Mouse (Mus musculus): ENCODE measurements at regions not wholly inside any gene's neighbourhood (a gene's known extent, or its start where the extent isn't known, plus 50 kb on each side); places are given as distances from the start of the nearest gene placed in this dataset.
A peak's percentile ranks its signal among the peaks of the same experiment; 100 is the strongest.

GRCm38 (mm10) chr15:59954345-59954744, 62.1 kb downstream of the 4933412E24Rik start:
- peak; percentile 13 for DNase-seq (ENCODE audit: low spot score)
- intact Hi-C loops (cut with DNase I): no loop called here

GRCm38 (mm10) chr15:59953857-59954256, 62.6 kb downstream of the 4933412E24Rik start:
- DNase-seq (ENCODE audit: low spot score): no peak
- intact Hi-C loops (cut with DNase I): no loop called here

DNA sequence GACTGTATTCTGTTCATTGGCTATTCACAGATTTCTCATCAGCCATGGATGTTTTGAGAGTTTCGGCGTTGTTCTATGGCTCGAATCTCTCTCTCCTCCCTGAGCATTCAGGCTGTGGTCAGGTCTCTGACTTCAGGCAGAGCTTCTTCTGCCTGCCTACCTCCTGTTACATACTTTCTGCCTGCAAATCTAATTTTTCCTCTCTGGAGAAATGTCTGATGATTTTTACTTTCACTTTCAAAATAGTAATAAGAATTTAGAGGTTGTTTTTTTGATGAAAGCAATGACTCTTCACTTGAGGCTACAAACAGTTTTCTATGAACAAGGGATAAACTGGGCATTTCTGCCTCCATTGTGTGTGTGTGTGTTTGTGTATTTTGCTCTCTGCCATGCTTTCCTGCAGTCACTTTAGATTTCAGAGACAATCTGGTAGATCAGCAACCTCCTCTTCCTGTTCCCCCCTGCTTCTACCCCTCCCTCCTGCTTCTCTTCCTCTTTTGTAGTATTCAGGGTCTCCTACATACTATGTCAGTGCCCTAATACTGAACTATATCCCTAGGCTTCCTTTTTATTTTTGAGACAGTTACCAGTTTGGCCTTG, 65.7 kb downstream of the 4933412E24Rik start:
- intact Hi-C loops (cut with DNase I): no loop called here
- no peak for DNase-seq (ENCODE audit: low spot score)

DNA sequence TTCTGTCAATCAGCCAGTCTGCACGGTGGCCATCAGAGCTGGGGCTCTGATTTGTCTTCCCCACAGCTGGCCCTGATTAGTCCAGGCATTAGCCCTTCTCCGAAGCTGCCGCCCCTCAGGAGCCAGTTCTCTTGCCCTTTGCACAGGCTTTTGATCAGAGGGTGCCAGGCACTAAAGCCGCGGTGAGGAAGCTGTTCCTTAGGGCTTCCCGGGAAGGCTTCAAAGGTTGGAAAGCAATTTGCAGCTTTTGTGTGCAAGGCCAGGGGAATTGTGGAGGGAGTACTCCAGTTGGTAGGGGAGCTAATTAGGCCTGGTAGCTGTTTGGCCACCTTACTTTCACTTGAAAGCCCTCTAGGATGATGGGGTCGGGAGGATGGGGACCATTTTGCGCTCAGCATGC, 71.2 kb downstream of the 4933412E24Rik start:
- intact Hi-C loops (cut with DNase I): no loop called here
- DNase-seq (ENCODE audit: low spot score): no peak

DNA sequence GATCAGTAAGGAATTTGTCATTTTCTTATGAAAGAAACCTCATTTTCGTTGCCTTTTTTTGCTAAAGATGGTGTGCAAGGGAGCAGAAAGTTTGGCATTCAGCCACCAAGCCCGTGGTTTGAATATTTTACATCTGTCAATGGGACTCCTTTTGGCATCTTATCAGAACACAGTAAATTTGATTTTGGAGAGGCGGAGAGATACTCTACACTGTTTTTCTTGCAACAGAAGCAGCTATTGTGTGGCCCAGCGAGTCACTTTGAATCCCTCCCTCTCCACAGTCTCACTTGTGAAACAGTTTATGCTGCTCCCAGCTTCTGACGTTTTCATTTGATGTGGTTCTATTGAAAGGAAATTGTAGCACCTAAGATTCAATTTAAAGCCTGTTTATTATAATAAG, 79.9 kb downstream of the 4933412E24Rik start:
- intact Hi-C loops (cut with DNase I): no loop called here
- no peak for DNase-seq (ENCODE audit: low spot score)

- intact Hi-C loops (cut with DNase I): no loop called here
- DNase-seq (ENCODE audit: low spot score): no peak
Observed at GRCm38 (mm10) chr15:59913860-59914259, 102.6 kb downstream of the 4933412E24Rik start.

DNA sequence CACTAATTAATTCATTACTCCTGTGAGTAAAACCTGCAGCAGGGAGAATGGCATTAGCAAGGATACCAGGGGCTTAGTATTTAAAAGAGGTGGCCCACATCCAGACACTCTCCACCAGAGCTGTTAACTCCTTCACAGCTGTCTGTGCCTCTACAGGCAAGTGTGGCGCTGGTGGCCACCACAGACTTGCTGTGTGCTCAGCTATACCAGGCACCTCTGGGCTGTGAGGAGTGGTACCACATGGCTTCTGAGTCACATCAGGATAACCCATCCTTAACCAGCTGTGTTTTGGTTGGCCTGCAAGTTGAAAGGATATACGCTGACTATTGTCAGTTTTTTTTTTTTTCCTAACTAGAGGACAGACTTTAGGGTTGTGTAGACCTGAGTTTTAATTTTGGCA, 108.1 kb downstream of the 4933412E24Rik start:
- intact Hi-C loops (cut with DNase I): loop anchor here (10.0 kb wide), 2 partner anchors 187 to 1187 kb away; no protein-coding TSS in a partner anchor
- no peak for DNase-seq (ENCODE audit: low spot score)

DNA sequence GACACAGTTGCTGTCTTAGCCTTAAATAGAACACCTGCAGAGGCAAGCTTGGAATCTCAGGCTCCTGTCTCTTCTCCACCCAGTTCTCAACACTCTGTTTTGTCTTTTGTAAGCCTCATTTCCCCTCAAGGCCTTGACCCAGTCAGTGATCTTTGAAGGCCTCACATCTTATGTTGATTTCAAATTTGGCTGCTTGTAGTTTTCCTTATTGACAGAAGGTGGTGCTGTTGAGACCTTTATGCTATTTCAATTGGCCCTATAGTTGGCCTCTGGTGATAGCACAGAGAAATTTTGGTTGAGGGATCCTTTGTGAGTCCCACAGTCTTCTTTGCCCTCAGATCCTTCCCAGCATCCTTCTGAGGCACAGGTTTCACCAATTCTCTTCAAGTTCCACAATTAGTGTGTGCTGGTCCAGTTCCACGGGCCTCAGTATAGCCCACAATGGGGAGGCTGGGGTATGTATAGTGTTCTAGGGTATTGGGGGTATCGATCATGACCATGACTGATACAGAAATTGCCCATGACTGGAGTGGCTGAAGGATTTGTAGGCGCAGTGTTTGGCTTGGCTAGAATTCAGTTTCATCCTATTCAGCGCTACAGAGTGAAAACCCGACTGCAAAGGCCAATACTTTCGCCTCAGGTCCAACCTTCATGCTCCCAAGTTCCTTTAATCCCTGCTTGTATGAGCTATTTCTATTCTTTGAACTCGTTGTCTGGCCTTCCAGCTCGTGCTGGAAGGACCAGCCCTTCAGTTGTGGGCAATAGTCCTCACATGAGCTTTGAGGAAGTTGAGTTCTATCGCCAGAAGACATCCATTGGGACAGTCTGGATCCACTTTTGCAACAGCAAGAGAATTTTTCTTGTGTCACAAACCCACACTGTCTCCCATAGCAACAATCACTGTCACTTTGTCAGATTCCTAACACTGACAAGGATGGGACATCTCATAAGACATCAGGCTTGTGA, 110.3 kb downstream of the 4933412E24Rik start:
- no peak for DNase-seq (ENCODE audit: low spot score)
- intact Hi-C loops (cut with DNase I): loop anchor here (10.0 kb wide), 2 partner anchors 189 to 1189 kb away; no protein-coding TSS in a partner anchor

DNA sequence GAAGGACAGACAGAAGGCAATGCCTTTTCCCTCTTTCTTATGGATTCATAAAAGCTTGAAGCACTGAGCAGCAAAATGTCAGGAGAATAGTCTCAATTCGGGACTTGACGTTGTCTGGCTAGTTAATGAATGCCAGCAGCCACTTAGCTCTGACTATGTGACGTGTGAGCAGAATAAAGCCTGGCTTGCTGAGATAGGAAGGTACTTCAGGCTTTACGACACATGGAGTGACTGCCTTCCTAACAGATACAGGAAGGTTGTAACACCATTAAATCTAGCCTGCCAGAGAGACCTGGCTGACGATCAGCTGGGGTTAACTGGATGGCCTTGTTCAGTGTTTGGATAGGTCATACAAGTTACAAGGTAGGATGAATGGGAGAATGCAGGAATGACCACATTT, 111.7 kb downstream of the 4933412E24Rik start:
- DNase-seq (ENCODE audit: low spot score): no peak
- intact Hi-C loops (cut with DNase I): loop anchor here (10.0 kb wide), 2 partner anchors 190 to 1190 kb away; no protein-coding TSS in a partner anchor

DNA sequence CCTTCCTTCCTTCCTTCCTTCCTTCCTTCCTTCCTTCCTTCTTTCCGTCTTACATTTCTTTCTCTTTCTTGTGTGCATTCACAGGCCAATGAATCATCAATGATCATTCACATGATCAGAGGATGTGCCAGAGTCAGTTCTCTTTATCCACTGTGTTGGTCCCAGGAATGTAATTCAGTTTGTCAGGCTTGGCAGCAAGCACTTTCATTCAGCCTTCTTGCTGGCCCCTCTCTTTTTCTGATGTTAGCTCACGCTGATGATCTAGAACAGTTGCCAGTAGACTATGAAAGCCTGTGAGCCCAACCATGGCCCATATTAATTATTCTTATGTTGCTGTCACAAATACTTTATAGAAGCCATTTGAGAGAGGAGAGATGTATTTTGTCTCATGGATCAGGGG, 127.4 kb downstream of the 4933412E24Rik start:
- intact Hi-C loops (cut with DNase I): no loop called here
- DNase-seq (ENCODE audit: low spot score): no peak

GRCm38 (mm10) chr15:59888131-59888459, 128.3 kb downstream of the 4933412E24Rik start:
- no peak for DNase-seq (ENCODE audit: low spot score)
- intact Hi-C loops (cut with DNase I): no loop called here

GRCm38 (mm10) chr15:59887381-59888130, 128.9 kb downstream of the 4933412E24Rik start:
- intact Hi-C loops (cut with DNase I): no loop called here
- DNase-seq (ENCODE audit: low spot score): no peak

GRCm38 (mm10) chr15:59886036-59886435, 130.4 kb downstream of the 4933412E24Rik start:
- intact Hi-C loops (cut with DNase I): no loop called here

GRCm38 (mm10) chr15:59882444-59882843, 134.0 kb downstream of the 4933412E24Rik start:
- intact Hi-C loops (cut with DNase I): no loop called here
- no peak for DNase-seq (ENCODE audit: low spot score)

More at GRCm38 (mm10) chr15:59886036-59886435, 130.4 kb downstream of the 4933412E24Rik start:
- no peak for DNase-seq (ENCODE audit: low spot score)

DNA sequence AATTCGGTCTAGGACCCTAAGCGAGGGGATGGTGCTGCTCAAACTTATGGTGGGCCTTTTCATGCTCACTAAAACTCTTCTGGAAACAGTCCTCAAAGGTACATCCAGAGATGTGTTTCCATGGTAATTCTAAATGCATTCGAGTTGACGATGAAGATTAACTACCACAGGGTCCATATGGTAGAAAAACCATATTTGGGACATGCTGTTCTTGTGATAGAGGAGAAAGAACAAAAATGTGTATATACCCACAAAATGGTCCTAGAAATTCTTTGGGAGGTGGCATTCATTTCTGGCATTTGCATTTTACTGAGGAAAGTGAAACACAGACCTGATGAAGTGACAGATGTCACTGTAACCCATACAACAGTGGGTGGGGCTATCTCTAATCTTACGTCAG, 136.0 kb downstream of the 4933412E24Rik start:
- intact Hi-C loops (cut with DNase I): no loop called here
- no peak for DNase-seq (ENCODE audit: low spot score)

DNA sequence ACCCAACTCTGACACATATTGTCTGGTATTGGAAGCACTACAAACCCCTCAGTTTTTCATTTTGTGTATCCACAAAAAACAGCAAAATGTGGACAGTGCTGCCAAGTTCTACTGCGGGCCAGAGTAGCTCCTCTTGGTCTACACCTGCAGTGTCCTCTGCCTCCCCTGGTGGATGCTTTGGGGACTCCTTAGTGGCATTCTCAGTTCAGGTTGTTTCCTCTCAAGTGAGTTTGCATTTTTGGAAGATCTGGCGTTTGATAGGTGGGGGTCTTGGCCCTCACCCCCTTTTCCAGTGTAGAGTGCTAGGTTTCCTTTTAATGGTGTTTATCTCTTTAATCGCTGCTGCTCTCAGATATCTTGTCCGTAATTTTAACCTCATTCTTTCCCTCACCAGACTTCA, 137.1 kb downstream of the 4933412E24Rik start:
- DNase-seq (ENCODE audit: low spot score): no peak
- intact Hi-C loops (cut with DNase I): loop anchor here (5.0 kb wide), 1 partner anchor 1218 kb away; no protein-coding TSS in a partner anchor

- intact Hi-C loops (cut with DNase I): loop anchor here (5.0 kb wide), 1 partner anchor 1221 kb away; no protein-coding TSS in a partner anchor
- no peak for DNase-seq (ENCODE audit: low spot score)
Observed at GRCm38 (mm10) chr15:59876279-59876742, 140.1 kb downstream of the 4933412E24Rik start.

DNA sequence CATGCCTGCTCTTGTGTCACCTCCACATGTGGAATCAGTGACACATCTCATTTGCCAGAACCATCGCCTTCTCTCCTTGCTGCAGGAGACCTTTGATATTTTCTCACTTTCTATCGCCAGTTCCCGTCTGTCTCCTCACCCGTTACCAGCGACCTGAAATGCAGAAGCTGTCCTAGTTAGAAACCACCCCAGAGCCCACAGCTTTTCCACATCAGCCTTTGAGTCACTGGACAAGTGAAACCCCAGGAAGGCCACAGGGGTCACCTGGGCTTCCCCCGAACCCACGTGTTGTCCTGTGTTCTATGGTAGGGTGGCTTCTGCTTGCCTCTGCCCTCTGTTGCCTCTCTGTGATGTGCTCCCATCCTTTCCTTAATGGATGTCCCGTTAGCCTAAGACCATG, 149.7 kb downstream of the 4933412E24Rik start:
- intact Hi-C loops (cut with DNase I): no loop called here
- no peak for DNase-seq (ENCODE audit: low spot score)

DNA sequence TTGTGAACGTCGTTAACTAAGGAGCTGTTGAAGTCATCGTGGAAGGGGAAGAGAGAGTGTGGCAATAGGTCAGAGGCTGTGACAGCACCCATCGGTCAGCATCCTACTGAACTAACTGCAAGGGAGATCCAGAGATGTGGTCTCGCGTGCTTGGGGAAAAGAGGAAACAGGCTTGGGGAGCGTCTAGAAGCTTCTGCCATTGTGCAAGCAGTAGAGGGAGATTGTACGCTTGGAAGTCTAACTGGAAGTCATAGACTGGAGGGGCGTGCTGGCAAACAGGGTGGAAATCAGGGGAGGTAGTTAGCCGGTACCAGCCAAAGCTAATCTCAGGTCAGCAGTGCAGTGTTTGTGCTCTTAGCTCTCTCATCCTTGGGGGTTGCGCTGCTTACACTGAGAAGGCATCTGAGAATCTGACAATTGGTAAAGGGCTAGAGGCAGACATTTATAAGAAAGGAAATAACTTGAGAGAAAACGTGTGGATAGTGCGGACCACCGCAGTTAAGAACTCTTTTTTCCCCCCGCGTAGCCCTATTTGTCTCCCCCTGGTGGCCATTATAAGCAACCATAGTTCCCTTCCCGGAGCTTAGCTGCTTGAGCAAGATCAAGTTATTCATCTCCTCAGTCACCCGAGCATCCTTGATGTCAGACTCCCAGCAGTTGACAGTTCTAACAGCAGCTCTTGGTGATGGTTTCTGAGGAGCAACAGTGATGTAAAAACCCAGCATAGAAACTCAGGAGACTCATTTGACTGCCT, 151.5 kb downstream of the 4933412E24Rik start:
- intact Hi-C loops (cut with DNase I): loop anchor here (1.0 kb wide), 1 partner anchor 476 kb away; no protein-coding TSS in a partner anchor

More for the DNA sequence above, 151.5 kb downstream of the 4933412E24Rik start:
- no peak for DNase-seq (ENCODE audit: low spot score)

All from heart, postnatal 25 days (tissue).